Mouse (Mus musculus) adipocyte (in vitro differentiated cells): ENCODE data around the gene Gabre.

ENCODE experiments used
- DNase-seq: peaks from one replicate; pipeline ENCODE4 v3.0.0-alpha.2; 2016; ENCODE audit warnings: low spot score

Gabre gene

GRCm38 (mm10) chrX:72274659-72275371 is at the start of gene Gabre:
Gene Gabre (minus strand): TSS chrX:72274803.
- peak; percentile 72 for DNase-seq

DNA sequence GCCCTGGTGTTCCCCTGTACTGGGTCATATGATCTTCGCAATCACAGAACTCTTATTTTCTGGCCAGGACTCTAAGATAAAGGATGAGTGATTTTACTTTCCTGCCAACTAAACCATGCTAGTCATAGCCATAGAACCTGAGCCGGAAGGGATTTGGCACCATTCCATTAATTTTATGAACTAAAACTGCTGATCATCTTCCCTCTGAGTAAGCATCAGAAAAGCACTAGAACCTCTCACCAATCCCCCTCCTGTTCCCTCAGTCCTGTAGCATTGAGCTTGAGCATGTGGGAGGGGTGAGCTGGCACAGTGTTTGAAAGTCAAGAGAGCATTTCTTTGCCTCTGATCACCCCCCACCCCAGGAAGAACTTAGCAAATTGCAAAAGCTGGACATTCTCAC is 23.2 kb upstream of the Gabre start:
- DNase-seq: no peak

GRCm38 (mm10) chrX:72275372-72275663 is 715 bp upstream of the Gabre start:
- DNase-seq: peak; percentile 62

DNA sequence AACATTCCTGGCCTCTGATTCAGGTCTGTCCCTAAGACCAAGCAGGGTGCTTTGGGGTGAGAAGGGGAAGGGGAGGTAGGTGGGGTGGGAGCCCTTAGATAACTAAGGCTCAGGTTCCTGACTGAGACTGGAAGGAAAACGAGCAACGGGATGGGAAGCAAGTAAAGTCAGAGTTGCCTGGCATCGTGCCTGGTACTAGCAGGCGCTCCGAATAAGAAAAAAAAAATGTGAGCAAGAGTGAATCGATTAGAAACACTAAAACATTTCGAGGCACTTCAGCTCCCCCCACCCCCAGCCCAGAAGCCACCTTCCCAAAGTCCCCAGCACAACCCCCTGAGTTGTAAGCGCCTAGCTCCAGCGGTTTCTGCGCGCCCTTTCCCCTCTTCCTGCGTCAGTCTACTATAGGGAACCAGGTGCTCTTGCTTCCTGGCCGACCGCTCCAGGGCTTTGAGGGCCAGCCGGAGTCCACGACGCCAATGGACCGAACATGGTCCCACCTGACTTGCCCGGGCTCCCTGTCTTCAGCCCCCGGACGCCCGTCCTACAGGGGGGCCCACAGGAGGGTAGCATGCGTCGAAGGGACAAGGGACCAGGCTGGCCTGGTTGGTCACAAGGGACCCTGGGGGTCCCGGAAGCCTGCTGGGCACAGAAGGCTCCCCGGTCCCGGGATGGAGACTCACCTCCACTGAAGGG is 491 bp downstream of the Gabre start:
- peak; percentile 62 for DNase-seq

GRCm38 (mm10) chrX:72270637-72271036 is 4.0 kb downstream of the Gabre start:
- DNase-seq: no peak

DNA sequence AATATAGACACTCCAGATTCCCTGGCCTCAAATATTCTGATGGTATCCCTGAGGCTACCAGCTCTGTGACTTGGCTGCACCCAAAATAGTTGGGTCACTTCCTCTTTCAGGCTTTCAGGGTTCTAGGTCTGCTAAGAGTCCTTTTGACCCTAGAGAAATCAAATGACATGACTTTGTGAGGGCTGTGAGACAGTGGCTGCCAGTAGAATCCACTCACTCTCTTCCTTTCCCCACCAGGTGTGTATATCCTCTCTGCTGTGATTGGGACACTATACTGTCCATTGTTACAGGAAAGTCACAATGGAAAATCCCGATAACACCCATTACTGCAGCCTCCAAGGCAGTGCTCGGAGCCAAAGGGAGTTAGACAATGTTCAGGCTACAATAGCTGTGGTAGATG is 52.9 kb downstream of the Gabre start, which contains the start of gene Magea4:
Magea4 (plus strand) TSS at position 301 of the 400 bp plus-strand sequence.
- DNase-seq: no peak
